Mouse (Mus musculus) embryonic facial prominence, embryonic 11.5 days (tissue): ENCODE data around the gene Mrps9. TPM values are rescaled to one million over a fixed set of nuclear protein-coding genes. Genes with fewer than 3 reads are reported as not detected.
A peak's percentile ranks its signal among the peaks of the same experiment; 100 is the strongest.
"Not testable (repeated sequence)": the region's sequence is repeated elsewhere in the genome, so short reads cannot be mapped to it uniquely, and the experiment has no call there.

Source experiments
- ATAC-seq: fragments of 200-750 bp; cut with Nextera tagmentation; replicated peaks from 2 replicates; pipeline ENCODE4 v1.8.0; 2017; ENCODE audit warnings: low read depth; ENCODE audit not compliant: insufficient number of reproducible peaks, low FRiP score, low TSS enrichment
- DNase-seq: peaks from one replicate; pipeline ENCODE4 v3.0.0-alpha.2; 2015; ENCODE audit warnings: low spot score
- H3K27ac ChIP-seq: fragments of 300-500 bp; sonication (generic); replicated peaks from 2 replicates; pipeline ENCODE4 v1.5.1; 2014; ENCODE audit warnings: mild to moderate bottlenecking, low read depth, low read length, control low read depth
- H3K27me3 ChIP-seq: fragments of 300-500 bp; sonication (generic); 2 replicates; pipeline ENCODE4 v1.6.1; 2014; ENCODE audit warnings: mild to moderate bottlenecking, low read length, moderate library complexity, mixed read lengths; ENCODE audit not compliant: control insufficient read depth, insufficient read depth
- H3K36me3 ChIP-seq: fragments of 300-500 bp; sonication (generic); replicated peaks from 2 replicates; pipeline ENCODE4 v1.6.1; 2014; ENCODE audit warnings: low read depth, mild to moderate bottlenecking, low read length, moderate library complexity, mixed read lengths; ENCODE audit not compliant: control insufficient read depth, insufficient read depth
- H3K4me1 ChIP-seq: fragments of 300-500 bp; sonication (generic); 2 replicates; pipeline ENCODE4 v1.6.1; 2014; ENCODE audit warnings: low read length, mixed read lengths; ENCODE audit not compliant: control insufficient read depth, insufficient read depth
- H3K4me2 ChIP-seq: fragments of 300-500 bp; sonication (generic); 2 replicates; pipeline ENCODE4 v1.6.1; 2014; ENCODE audit warnings: low read depth, mild to moderate bottlenecking, control low read depth, low read length, moderate library complexity
- H3K4me3 ChIP-seq: fragments of 300-500 bp; sonication (generic); 2 replicates; pipeline ENCODE4 v1.5.1; 2014; ENCODE audit warnings: low read depth, low read length, control low read depth
- H3K9ac ChIP-seq: fragments of 300-500 bp; sonication (generic); replicated peaks from 2 replicates; pipeline ENCODE4 v1.6.1; 2014; ENCODE audit warnings: mild to moderate bottlenecking, control low read depth, low read length
- H3K9me3 ChIP-seq: fragments of 300-500 bp; sonication (generic); replicated peaks from 2 replicates; pipeline ENCODE4 v1.6.1; 2016; ENCODE audit warnings: mild to moderate bottlenecking, low read length, inconsistent platforms, mixed read lengths; ENCODE audit not compliant: control insufficient read depth
- WGBS: fragments of 180-500 bp; shearing (Covaris S2); extraction: QIAGEN DNeasy Blood & Tissue Kit; methylation state at CpG from one replicate; pipeline ENCODE4 v1.1.7; 2014; 5-methylcytosine and 5-hydroxymethylcytosine counted together
- polyA plus RNA-seq: library from polyadenylated mRNA; unstranded; fragments of >200 nt; fragmentation: Nextera tagmentation; extraction: Ambion mirVana; gene quantifications from 2 replicates; pipeline ENCODE4 v1.2.1, GENCODE M21; 2014

Gene Mrps9
- polyA plus RNA-seq, 1 experiment from 2014 or later = 60.0 TPM

DNA sequence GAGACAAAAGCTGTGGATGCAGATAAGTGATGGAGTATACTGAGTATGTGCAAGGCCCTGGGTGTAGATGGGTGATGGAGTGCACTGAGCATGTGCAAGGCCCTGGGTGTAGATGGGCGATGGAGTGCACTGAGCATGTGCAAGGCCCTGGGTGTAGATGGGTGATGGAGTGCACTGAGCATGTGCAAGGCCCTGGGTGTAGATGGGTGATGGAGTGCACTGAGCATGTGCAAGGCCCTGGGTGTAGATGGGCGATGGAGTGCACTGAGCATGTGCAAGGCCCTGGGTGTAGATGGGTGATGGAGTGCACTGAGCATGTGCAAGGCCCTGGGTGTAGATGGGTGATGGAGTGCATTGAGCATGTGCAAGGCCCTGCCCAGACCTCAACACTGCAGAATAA is 32.4 kb downstream of the Mrps9 start:
- H3K4me3 ChIP-seq, H3K27ac ChIP-seq, H3K4me1 ChIP-seq, H3K9ac ChIP-seq, ATAC-seq, H3K9me3 ChIP-seq, H3K36me3 ChIP-seq, DNase-seq, H3K27me3 ChIP-seq, H3K4me2 ChIP-seq: not testable (repeated sequence)
- WGBS = no CpG with 5 or more reads among the region's 2 CpGs

GRCm38 (mm10) chr1:42887835-42888234 is 36.8 kb downstream of the Mrps9 start:
- DNase-seq (no peak), ATAC-seq (no peak)
- 86% methylated on average over 11 of the region's 11 CpGs for WGBS

GRCm38 (mm10) chr1:42888541-42889349 is 37.7 kb downstream of the Mrps9 start:
- Histone ChIP-seq H3K27ac (no peak overlapping the region), H3K9me3 (no peaks in the 10 kb centered on the region), H3K36me3 (no peaks in the 10 kb centered on the region; the same call in 1 of the 2 replicates), H3K9ac (no peak overlapping the region), H3K27me3 (no peaks in the 10 kb centered on the region), H3K4me3 (no peak overlapping the region), H3K4me1 (no peaks in the 10 kb centered on the region), H3K4me2 (no peak overlapping the region)
- DNase-seq = peak; percentile 5
- WGBS = 47% methylated on average over 22 of the region's 22 CpGs
- no peak for ATAC-seq

More at GRCm38 (mm10) chr1:42887835-42888234, 36.8 kb downstream of the Mrps9 start:
- H3K9me3 ChIP-seq = no peaks in the 10 kb centered on the region
- H3K27me3 ChIP-seq = no peaks in the 10 kb centered on the region
- H3K4me3 ChIP-seq = no peak overlapping the region
- no peaks in the 10 kb centered on the region for H3K4me1 ChIP-seq
- H3K4me2 ChIP-seq = no peak overlapping the region
- no peak overlapping the region for H3K27ac ChIP-seq
- H3K9ac ChIP-seq = no peak overlapping the region
- H3K36me3 ChIP-seq = no peaks in the 10 kb centered on the region; the same call in 1 of the 2 replicates

DNA sequence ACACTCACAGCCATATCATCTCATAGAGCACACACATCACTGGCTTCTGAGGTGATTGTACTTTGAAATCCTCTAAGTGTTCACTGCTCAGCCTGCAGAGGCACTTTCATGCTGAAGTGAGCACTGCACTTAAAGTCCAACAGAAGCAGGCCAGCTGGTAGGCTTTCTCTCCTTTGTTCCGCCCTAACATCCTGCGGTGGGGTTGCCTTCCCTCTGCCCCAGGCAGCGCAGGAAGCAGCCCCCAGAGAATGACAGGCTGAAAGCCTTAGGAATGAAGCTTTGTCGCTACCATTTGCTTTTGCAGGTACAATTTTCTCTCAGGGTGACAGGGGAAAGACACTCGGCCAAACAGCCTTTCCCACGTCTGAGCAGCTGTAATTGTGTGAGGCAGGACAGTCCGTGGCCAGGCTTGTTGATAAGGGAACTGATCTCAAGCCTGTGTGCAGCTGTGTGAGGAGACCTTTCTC is 38.4 kb downstream of the Mrps9 start:
- no peaks in the 10 kb centered on the region; the same call in 1 of the 2 replicates for H3K36me3 ChIP-seq
- ATAC-seq = peak; percentile 70; the same call in 1 of the 2 replicates
- H3K4me1 ChIP-seq = no peaks in the 10 kb centered on the region
- no peaks in the 10 kb centered on the region for H3K9me3 ChIP-seq
- 0 out of 2 replicates have a peak overlapping the region, but pooled peaks have one; percentile 0 for H3K27ac ChIP-seq
- no peak overlapping the region for H3K4me3 ChIP-seq
- no peaks in the 10 kb centered on the region for H3K27me3 ChIP-seq
- no peak overlapping the region for H3K9ac ChIP-seq
- H3K4me2 ChIP-seq = no peak overlapping the region
- 31% methylated on average over 7 of the region's 7 CpGs for WGBS
- peak; percentile 51 for DNase-seq

GRCm38 (mm10) chr1:42894695-42895094 is 43.7 kb downstream of the Mrps9 start:
- Histone ChIP-seq H3K4me3 (no peak overlapping the region), H3K36me3 (no peaks in the 10 kb centered on the region), H3K9ac (no peak overlapping the region), H3K4me2 (no peak overlapping the region), H3K4me1 (no peaks in the 10 kb centered on the region), H3K27me3 (no peaks in the 10 kb centered on the region), H3K27ac (no peak overlapping the region), H3K9me3 (no peaks in the 10 kb centered on the region)
- DNase-seq (no peak), ATAC-seq (no peak)

DNA sequence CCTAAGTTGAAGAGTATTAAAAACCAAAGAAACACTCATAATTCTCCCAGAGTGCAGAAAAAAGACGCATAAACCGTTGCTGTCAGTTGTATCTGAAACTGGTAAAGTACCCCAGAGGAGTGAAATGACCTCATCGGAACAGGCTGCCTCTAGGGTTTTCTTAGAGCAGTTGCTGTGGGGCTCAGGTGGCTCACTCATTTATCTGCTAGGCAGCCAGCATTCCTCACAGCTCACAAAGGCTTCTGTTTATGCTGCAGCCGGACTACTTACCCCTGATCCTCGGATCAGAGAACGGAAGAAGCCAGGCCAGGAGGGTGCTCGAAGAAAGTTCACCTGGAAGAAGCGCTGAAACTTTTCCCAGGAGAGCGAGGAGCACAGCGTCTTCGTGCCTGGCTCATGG is 54.1 kb downstream of the Mrps9 start:
- ATAC-seq (no peak), DNase-seq (no peak)
- H3K9ac ChIP-seq = no peak overlapping the region
- no peaks in the 10 kb centered on the region for H3K27me3 ChIP-seq
- H3K4me2 ChIP-seq = no peak overlapping the region
- H3K4me3 ChIP-seq = no peak overlapping the region
- no peak overlapping the region for H3K27ac ChIP-seq
- WGBS = 82% methylated on average over 11 of the region's 11 CpGs
- no peaks in the 10 kb centered on the region for H3K36me3 ChIP-seq
- H3K4me1 ChIP-seq = no peaks in the 10 kb centered on the region
- H3K9me3 ChIP-seq = no peaks in the 10 kb centered on the region

DNA sequence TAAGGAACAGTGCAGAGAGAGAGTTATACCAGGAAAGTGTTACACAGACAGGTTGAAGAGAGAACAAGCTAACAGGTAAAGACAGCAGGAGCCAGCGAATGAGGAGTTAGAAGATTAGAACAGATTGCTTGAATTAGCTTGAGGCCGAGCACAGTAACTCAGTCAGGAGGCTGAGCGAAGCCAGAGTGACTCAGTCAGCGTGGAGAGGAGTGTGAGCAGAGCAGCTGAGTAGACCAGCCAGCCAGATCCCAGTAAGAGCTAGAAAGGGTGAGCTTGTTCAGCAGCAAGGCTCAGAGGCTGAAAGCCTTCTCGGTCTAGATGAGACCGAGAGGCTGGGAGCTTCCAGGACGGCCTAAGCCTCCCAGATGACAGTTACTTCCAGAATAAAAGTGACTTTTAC is 55.7 kb downstream of the Mrps9 start:
- DNase-seq = no peak
- H3K4me3 ChIP-seq = no peak overlapping the region
- no peak overlapping the region for H3K9ac ChIP-seq
- no peak overlapping the region for H3K27ac ChIP-seq
- no peaks in the 10 kb centered on the region for H3K27me3 ChIP-seq
- 71% methylated on average over 7 of the region's 7 CpGs for WGBS
- H3K4me2 ChIP-seq = no peak overlapping the region
- no peaks in the 10 kb centered on the region for H3K9me3 ChIP-seq
- ATAC-seq = no peak
- no peaks in the 10 kb centered on the region for H3K36me3 ChIP-seq
- H3K4me1 ChIP-seq = no peaks in the 10 kb centered on the region

DNA sequence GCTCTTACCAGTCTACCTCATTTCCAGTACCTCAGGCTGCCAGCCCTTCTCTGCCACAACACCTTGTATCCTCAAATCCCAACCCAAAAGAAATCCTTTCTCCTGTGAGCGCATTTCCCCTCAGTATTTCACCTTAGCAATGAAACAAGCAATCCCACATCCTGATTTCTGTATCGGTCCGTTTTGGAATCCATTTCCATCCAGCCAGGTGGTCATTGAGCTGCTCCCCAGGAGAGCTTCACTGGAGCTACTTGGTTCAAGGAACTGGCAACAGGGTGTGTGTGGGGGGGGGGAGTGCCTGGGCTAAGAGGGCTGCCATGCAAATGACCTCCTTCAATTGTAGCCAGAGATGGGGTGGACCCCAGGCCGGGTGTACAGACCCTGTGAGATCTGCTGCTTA is 56.1 kb downstream of the Mrps9 start:
- Histone ChIP-seq H3K4me3 (no peak overlapping the region), H3K9ac (no peak overlapping the region), H3K4me1 (no peaks in the 10 kb centered on the region), H3K36me3 (no peaks in the 10 kb centered on the region), H3K27ac (no peak overlapping the region), H3K4me2 (no peak overlapping the region), H3K27me3 (no peaks in the 10 kb centered on the region), H3K9me3 (no peaks in the 10 kb centered on the region)
- no peak for ATAC-seq
- 60% methylated on average over 4 of the region's 4 CpGs for WGBS
- DNase-seq = no peak
